Mouse (Mus musculus) myocyte (in vitro differentiated cells): ENCODE results near the gene Chtop.

ENCODE experiments used
- CEBPB ChIP-seq: IDR thresholded peaks from 2 replicates; pipeline ENCODE4 v1.6.1; 2011; ENCODE audit warnings: mild to moderate bottlenecking, moderate library complexity; ENCODE audit not compliant: poor library complexity, insufficient read depth, severe bottlenecking
- E2F4 ChIP-seq: IDR thresholded peaks from one replicate; pipeline ENCODE4 v1.6.1; 2011; ENCODE audit warnings: mild to moderate bottlenecking, control low read depth, moderate library complexity; ENCODE audit not compliant: insufficient read depth
- MAX ChIP-seq: IDR thresholded peaks from one replicate; pipeline ENCODE4 v1.6.1; 2011; ENCODE audit warnings: low read depth, mild to moderate bottlenecking, control low read depth
- MYOD1 ChIP-seq, 3 experiments: IDR thresholded peaks; one replicate each; pipeline ENCODE4 v1.6.1; 2011; ENCODE audit warnings: control low read depth in 2 of 3, low read depth in 2 of 3, mild to moderate bottlenecking in 2 of 3, moderate library complexity in 1 of 3; ENCODE audit not compliant: insufficient read length in 2 of 3, control insufficient read depth in 1 of 3
- MYOG ChIP-seq, 3 experiments: IDR thresholded peaks; one replicate each; pipeline ENCODE4 v1.6.1; 2011; ENCODE audit warnings: control low read depth in 2 of 3, low read depth in 2 of 3, mild to moderate bottlenecking in 2 of 3; ENCODE audit not compliant: insufficient read length in 2 of 3, control insufficient read depth in 1 of 3, insufficient read depth in 1 of 3
- POLR2A ChIP-seq: IDR thresholded peaks from one replicate; pipeline ENCODE4 v1.6.1; 2011; ENCODE audit warnings: low read depth, mild to moderate bottlenecking, control low read depth, moderate library complexity; ENCODE audit not compliant: insufficient read length
- POLR2AphosphoS2 ChIP-seq: IDR thresholded peaks from one replicate; pipeline ENCODE4 v1.6.1; 2011; ENCODE audit warnings: low read depth, control low read depth; ENCODE audit not compliant: insufficient read length
- REST ChIP-seq: IDR thresholded peaks from one replicate; pipeline ENCODE4 v1.6.1; 2011; ENCODE audit warnings: mild to moderate bottlenecking, control low read depth, moderate library complexity; ENCODE audit not compliant: insufficient read depth, insufficient read length
- SRF ChIP-seq: IDR thresholded peaks from one replicate; pipeline ENCODE4 v1.6.1; 2011; ENCODE audit warnings: low read depth; ENCODE audit not compliant: control insufficient read depth, insufficient read length
- TCF12 ChIP-seq: IDR thresholded peaks from one replicate; pipeline ENCODE4 v1.6.1; 2011; ENCODE audit warnings: mild to moderate bottlenecking, control low read depth; ENCODE audit not compliant: poor library complexity, insufficient read depth, severe bottlenecking
- TCF3 ChIP-seq: IDR thresholded peaks from one replicate; pipeline ENCODE4 v1.6.1; 2011; ENCODE audit warnings: low read depth, control low read depth; ENCODE audit not compliant: insufficient read length
- USF1 ChIP-seq: IDR thresholded peaks from one replicate; pipeline ENCODE4 v1.6.1; 2011; ENCODE audit warnings: low read depth, mild to moderate bottlenecking, control low read depth, moderate library complexity

DNA sequence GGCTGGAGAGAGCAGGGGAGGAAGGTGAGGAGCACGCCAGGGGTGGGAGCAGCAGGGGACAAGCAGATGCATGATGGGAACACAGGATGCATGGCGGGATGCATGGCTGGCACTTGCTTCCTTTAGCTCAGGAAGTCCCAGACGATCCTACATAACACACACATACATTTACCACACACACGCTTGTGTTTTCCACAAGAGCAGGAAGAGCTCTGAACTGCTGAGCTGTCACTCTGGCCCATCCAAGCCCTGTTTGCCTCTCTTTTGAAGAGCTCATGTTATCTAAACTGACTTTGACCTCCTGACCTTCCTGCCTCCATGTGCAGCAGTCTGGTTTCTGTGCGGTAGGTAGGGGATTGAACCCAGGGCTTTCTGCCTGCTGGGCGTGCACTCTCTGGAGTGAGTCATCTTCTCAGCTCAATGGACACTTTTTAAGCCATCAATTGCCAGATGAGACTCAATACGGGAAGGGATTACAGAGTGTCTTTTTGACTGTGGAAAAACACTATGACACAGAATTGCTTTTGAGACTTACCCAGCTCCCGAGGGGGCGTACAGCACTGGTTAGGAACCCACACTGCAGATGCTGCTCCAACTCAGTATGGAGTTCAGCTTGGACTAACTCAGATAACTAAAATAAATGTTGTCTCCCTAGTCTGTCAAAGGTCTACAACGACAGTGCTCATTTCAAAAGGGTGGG lies 57.8 kb downstream of the Chtop start:
- TF ChIP-seq TCF12: no peak
- TF ChIP-seq POLR2A: no peak
- TF ChIP-seq POLR2AphosphoS2: no peak
- no peak for TF ChIP-seq MAX
- TF ChIP-seq REST: no peak
- TF ChIP-seq TCF3: no peak
- no peak for TF ChIP-seq MYOG (IDR thresholded peaks at IDR 0.05; ENCODE audit: control insufficient read depth in 1 of 3, insufficient read depth in 1 of 3, insufficient read length in 2 of 3, low read depth in 2 of 3)
- no peak for TF ChIP-seq MYOD1 (IDR thresholded peaks at IDR 0.05; ENCODE audit: control insufficient read depth in 1 of 3, insufficient read length in 2 of 3, low read depth in 2 of 3)
- TF ChIP-seq E2F4: no peak
- TF ChIP-seq USF1: no peak
- TF ChIP-seq CEBPB: no peak
- no peak for TF ChIP-seq SRF
